Comparison of ENCODE assay signal across 10 mouse cellular contexts in genomic region chr8:120424829-120425198, GRCm38 (mm10).
DNase-seq lines count a peak whose midpoint lies in the region; ATAC-seq and TF ChIP-seq lines count a peak whose summit lies in the region.
"Had no signal": no experiment of that assay in that cellular context is flagged by ENCODE, and none has a peak within 500 bp of the region (broad histone marks: within the 10 kb centered on the region; RNA-seq: fewer than 3 reads in every experiment).

No protein-coding gene starts in this region.

- H3K27ac ChIP-seq in kidney, embryonic 15.5 days, result peak overlapping the region; percentile 90
- H3K27ac ChIP-seq in forebrain, embryonic 10.5 days, result peak overlapping the region; percentile 92
- peak overlapping the region; percentile 83 for H3K27ac ChIP-seq in hindbrain, embryonic 16.5 days (ENCODE audit: low read depth, low read length)
- peak overlapping the region; percentile 82 for H3K27ac ChIP-seq in midbrain, postnatal 0 days (ENCODE audit: low read depth, low read length)

- no peaks in the 10 kb centered on the region for H3K27me3 ChIP-seq in kidney, embryonic 15.5 days
- peaks cover 47% of the 10 kb centered on the region for H3K27me3 ChIP-seq in forebrain, embryonic 10.5 days (ENCODE audit: poor library complexity, severe bottlenecking)
- no peaks in the 10 kb centered on the region; the same call in 1 of the 2 replicates for H3K27me3 ChIP-seq in hindbrain, embryonic 16.5 days (replicated peaks; ENCODE audit: control insufficient read depth, insufficient read depth, low read length)
- H3K27me3 ChIP-seq in midbrain, postnatal 0 days (ENCODE audit: insufficient read depth, low read length), result no peaks in the 10 kb centered on the region
- H3K27me3 ChIP-seq: megakaryocyte, embryonic 14.5 days had no signal

- no peak for DNase-seq in kidney, adult 11 months
- no peak for DNase-seq in forebrain, embryonic 10.5 days (ENCODE audit: extremely low spot score, low spot score)
- DNase-seq in midbrain, postnatal 0 days (ENCODE audit: low spot score), result no peak
- no peak for DNase-seq in gastrocnemius, postnatal 10 days
- no peak for DNase-seq in lung, postnatal 25 days (ENCODE audit: low spot score)
- no peak for DNase-seq in ovary, postnatal 14 days (ENCODE audit: low spot score)
- DNase-seq: thymus, postnatal 4 days had no signal

- no peak overlapping the region for H3K9ac ChIP-seq in kidney, embryonic 15.5 days
- H3K9ac ChIP-seq in hindbrain, embryonic 16.5 days (ENCODE audit: low read depth, low read length), result peak overlapping the region; percentile 53
- peak overlapping the region; percentile 55; the same call in 1 of the 2 replicates for H3K9ac ChIP-seq in midbrain, postnatal 0 days (replicated peaks; ENCODE audit: low read length, poor library complexity, severe bottlenecking)

- WGBS in kidney, embryonic 15.5 days, result 30% methylated on average over 4 of the region's 4 CpGs
- 21% methylated on average over 4 of the region's 4 CpGs for WGBS in forebrain, embryonic 10.5 days
- 32% methylated on average over 4 of the region's 4 CpGs for WGBS in hindbrain, embryonic 16.5 days
- WGBS in midbrain, postnatal 0 days, result 29% methylated on average over 4 of the region's 4 CpGs

- no peaks in the 10 kb centered on the region for H3K9me3 ChIP-seq in kidney, embryonic 15.5 days (replicated peaks)
- no peaks in the 10 kb centered on the region for H3K9me3 ChIP-seq in forebrain, embryonic 10.5 days
- H3K9me3 ChIP-seq in hindbrain, embryonic 16.5 days (ENCODE audit: control insufficient read depth, low read length), result no peaks in the 10 kb centered on the region
- no peaks in the 10 kb centered on the region for H3K9me3 ChIP-seq in midbrain, postnatal 0 days (ENCODE audit: low read length)
- H3K9me3 ChIP-seq: megakaryocyte, embryonic 14.5 days had no signal

- no peak; the same call in 1 of the 2 replicates for ATAC-seq in kidney, embryonic 15.5 days (replicated peaks; ENCODE audit: low FRiP score)
- ATAC-seq in hindbrain, embryonic 16.5 days, result no peak
- ATAC-seq in midbrain, postnatal 0 days (ENCODE audit: low FRiP score), result no peak

- no peak for TF ChIP-seq CTCF in midbrain, postnatal 0 days (IDR thresholded peaks at IDR 0.05)

- 0 out of 2 replicates have a peak overlapping the region, but pooled peaks have one; percentile 38 for H3K4me2 ChIP-seq in kidney, embryonic 15.5 days
- H3K4me2 ChIP-seq in hindbrain, embryonic 16.5 days (ENCODE audit: low read length), result no peak overlapping the region
- 0 out of 2 replicates have a peak overlapping the region, but pooled peaks have one; percentile 29 for H3K4me2 ChIP-seq in midbrain, postnatal 0 days (ENCODE audit: low read depth, low read length, poor library complexity, severe bottlenecking)

- peaks cover 86% of the 10 kb centered on the region for H3K4me1 ChIP-seq in kidney, embryonic 15.5 days
- H3K4me1 ChIP-seq in forebrain, embryonic 10.5 days, result peaks cover 94% of the 10 kb centered on the region
- H3K4me1 ChIP-seq in hindbrain, embryonic 16.5 days (ENCODE audit: control insufficient read depth, insufficient read depth, low read depth, low read length), result peaks cover 54% of the 10 kb centered on the region
- H3K4me1 ChIP-seq in midbrain, postnatal 0 days (ENCODE audit: insufficient read depth, low read length), result peaks cover 34% of the 10 kb centered on the region

- H3K4me3 ChIP-seq in kidney, embryonic 15.5 days (replicated peaks), result no peak overlapping the region
- H3K4me3 ChIP-seq in forebrain, embryonic 10.5 days, result peak overlapping the region; percentile 33
- H3K4me3 ChIP-seq in hindbrain, embryonic 16.5 days (ENCODE audit: low read length), result no peak overlapping the region
- H3K4me3 ChIP-seq in midbrain, postnatal 0 days (ENCODE audit: low read depth, low read length), result no peak overlapping the region
- H3K4me3 ChIP-seq: megakaryocyte, embryonic 14.5 days had no signal

- no peaks in the 10 kb centered on the region for H3K36me3 ChIP-seq in kidney, embryonic 15.5 days
- no peaks in the 10 kb centered on the region for H3K36me3 ChIP-seq in forebrain, embryonic 10.5 days (replicated peaks)
- no peaks in the 10 kb centered on the region for H3K36me3 ChIP-seq in hindbrain, embryonic 16.5 days (ENCODE audit: control insufficient read depth, insufficient read depth, low read length)
- H3K36me3 ChIP-seq in midbrain, postnatal 0 days (ENCODE audit: insufficient read depth, low read length), result no peaks in the 10 kb centered on the region
